ENCODE assay signal across 8 mouse cellular contexts in genomic region chr3:123446708-123447537, GRCm38 (mm10). TPM values are rescaled to one million over a fixed set of nuclear protein-coding genes. Genes with fewer than 3 reads are reported as not detected.
A peak's percentile ranks its signal among the peaks of the same experiment; 100 is the strongest.
DNase-seq lines count a peak whose midpoint lies in the region; ATAC-seq and TF ChIP-seq lines count a peak whose summit lies in the region.

Prss12 (plus strand) TSS chr3:123446913.

- peak within 1 kb of the TSS; percentile 100 for H3K4me2 ChIP-seq in forebrain, postnatal 0 days (ENCODE audit: low read depth)
- peak within 1 kb of the TSS; percentile 100 for H3K4me2 ChIP-seq in hindbrain, embryonic 11.5 days (replicated peaks; ENCODE audit: low read depth, low read length)
- H3K4me2 ChIP-seq in lung, postnatal 0 days (replicated peaks; ENCODE audit: low read depth, low read length), result peak within 1 kb of the TSS; percentile 99

- no peak within 1 kb of the TSS; the same call in 1 of the 2 replicates for H3K27ac ChIP-seq in forebrain, postnatal 0 days (ENCODE audit: low read depth, low read length)
- no peak within 1 kb of the TSS for H3K27ac ChIP-seq in hindbrain, embryonic 11.5 days (ENCODE audit: low read depth, low read length)
- H3K27ac ChIP-seq in lung, postnatal 0 days (ENCODE audit: low read length), result peak within 1 kb of the TSS; percentile 57

- peak within 1 kb of the TSS; percentile 71 for H3K4me3 ChIP-seq in forebrain, postnatal 0 days (ENCODE audit: low read depth, low read length)
- peak within 1 kb of the TSS; percentile 68 for H3K4me3 ChIP-seq in hindbrain, embryonic 11.5 days (ENCODE audit: low read depth, low read length)
- H3K4me3 ChIP-seq in lung, postnatal 0 days (ENCODE audit: low read depth, low read length), result peak within 1 kb of the TSS; percentile 71

- H3K4me1 ChIP-seq in forebrain, postnatal 0 days (ENCODE audit: insufficient read depth), result peaks cover 8% of the 10 kb centered on the region; the same call in 1 of the 2 replicates
- 0 out of 2 replicates have a peak, but pooled peaks cover 3% of the 10 kb centered on the region for H3K4me1 ChIP-seq in hindbrain, embryonic 11.5 days (replicated peaks; ENCODE audit: control insufficient read depth, insufficient read depth, low read length)
- H3K4me1 ChIP-seq in lung, postnatal 0 days (ENCODE audit: insufficient read depth, low read depth, low read length), result no peaks in the 10 kb centered on the region; the same call in 1 of the 2 replicates

- no peak for DNase-seq in Patski (ENCODE audit: low read depth, low spot score)
- DNase-seq in cerebellum, adult 18-20 months, result peak; percentile 5 to 32
- peak; percentile 56 for DNase-seq in forebrain, postnatal 0 days
- peak; percentile 61 for DNase-seq in hindbrain, embryonic 11.5 days (ENCODE audit: low spot score)
- DNase-seq in layer of hippocampus, adult 9-10 months (ENCODE audit: low spot score), result peak; percentile 30
- DNase-seq in lung, postnatal 0 days (ENCODE audit: low spot score), result peak; percentile 36
- peak; percentile 22 for DNase-seq in ovary, postnatal 14 days (ENCODE audit: low spot score)
- DNase-seq in yolk sac, embryonic 10.5 days (ENCODE audit: low spot score), result peak; percentile 11

- WGBS in forebrain, postnatal 0 days, result 2% methylated on average over 78 of the region's 84 CpGs
- under 1% methylated on average over 73 of the region's 84 CpGs for WGBS in hindbrain, embryonic 11.5 days
- 3% methylated on average over 69 of the region's 84 CpGs for WGBS in lung, postnatal 0 days

- TF ChIP-seq EP300 in lung, postnatal 0 days (IDR thresholded peaks at IDR 0.05), result no peak

- H3K9ac ChIP-seq in forebrain, postnatal 0 days, result peak within 1 kb of the TSS; percentile 69
- H3K9ac ChIP-seq in hindbrain, embryonic 11.5 days (ENCODE audit: low read depth, low read length), result peak within 1 kb of the TSS; percentile 64
- H3K9ac ChIP-seq in lung, postnatal 0 days (replicated peaks; ENCODE audit: low read depth), result peak within 1 kb of the TSS; percentile 48

- peak; percentile 66 for ATAC-seq in Patski
- ATAC-seq in forebrain, postnatal 0 days, result peak; percentile 81
- ATAC-seq in hindbrain, embryonic 11.5 days (ENCODE audit: low FRiP score), result peak; percentile 77
- ATAC-seq in lung, postnatal 0 days, result peak; percentile 70

- in situ Hi-C loops in Patski (cut with MboI; ENCODE audit: low pct_unique_long_range_greater_than_20kb), result no loop called here

- no peak for TF ChIP-seq CTCF in Patski (IDR thresholded peaks at IDR 0.05)
- no peak for TF ChIP-seq CTCF in forebrain, postnatal 0 days (IDR thresholded peaks at IDR 0.05; ENCODE audit: low read depth)
- no peak for TF ChIP-seq CTCF in lung, postnatal 0 days (IDR thresholded peaks at IDR 0.05)

- H3K36me3 ChIP-seq in forebrain, postnatal 0 days (ENCODE audit: insufficient read depth), result no peaks in the 10 kb centered on the region
- no peaks in the 10 kb centered on the region for H3K36me3 ChIP-seq in hindbrain, embryonic 11.5 days (ENCODE audit: control insufficient read depth, insufficient read depth, low read length)
- no peaks in the 10 kb centered on the region for H3K36me3 ChIP-seq in lung, postnatal 0 days (ENCODE audit: insufficient read depth, low read length)

- POLR2A ChIA-PET in Patski (lab: Charles Lee), result no interaction called here

- no peaks in the 10 kb centered on the region for H3K9me3 ChIP-seq in forebrain, postnatal 0 days (ENCODE audit: low read length)
- no peaks in the 10 kb centered on the region for H3K9me3 ChIP-seq in hindbrain, embryonic 11.5 days (ENCODE audit: control insufficient read depth, low read length)
- H3K9me3 ChIP-seq in lung, postnatal 0 days (ENCODE audit: low read length), result no peaks in the 10 kb centered on the region

- CTCF ChIA-PET in Patski (lab: Charles Lee), result interaction anchor here (1.2 to 1.7 kb wide), 2 partner anchors 8 to 11 kb away, joined by 3 to 6 read pairs; no protein-coding TSS in a partner anchor

- peaks cover 34% of the 10 kb centered on the region for H3K27me3 ChIP-seq in Patski
- H3K27me3 ChIP-seq in forebrain, postnatal 0 days (ENCODE audit: insufficient read depth, low read length), result 0 out of 2 replicates have a peak, but pooled peaks cover 4% of the 10 kb centered on the region
- H3K27me3 ChIP-seq in hindbrain, embryonic 11.5 days (ENCODE audit: control insufficient read depth, insufficient read depth, low read length), result peaks cover 8% of the 10 kb centered on the region
- no peaks in the 10 kb centered on the region for H3K27me3 ChIP-seq in lung, postnatal 0 days (replicated peaks; ENCODE audit: insufficient read depth, low read length)

RNA-seq across cellular contexts. Expression of gene Prss12, which starts in this region (rescaled TPM):
- 0.06 TPM for polyA plus RNA-seq in Patski (2021)
- 14.5 and 18.9 TPM in 2 replicates for total RNA-seq in forebrain, postnatal 0 days (2014; rRNA removed)
- polyA plus RNA-seq in forebrain, postnatal 0 days (2015; fragmentation: Nextera tagmentation; extraction: Ambion mirVana), result 14.9 and 17.7 TPM in 2 replicates
- polyA plus RNA-seq in hindbrain, embryonic 11.5 days (2014; fragmentation: Nextera tagmentation; extraction: Ambion mirVana), result 4.2 and 6.3 TPM in 2 replicates
- polyA plus RNA-seq in lung, postnatal 0 days (2015; fragmentation: Nextera tagmentation; extraction: Ambion mirVana), result 22.3 and 23.8 TPM in 2 replicates

Comparison
In these comparisons a context has a peak if more than half of its experiments do, and no peak if none do; other contexts are left out.
1. Peak in ATAC-seq in Patski; RNA of the gene not detected or under 1 TPM.